Mouse (Mus musculus) neural tube, embryonic 14.5 days (tissue): Measurements from ENCODE around the gene Mrpl38. TPM values are rescaled to one million over a fixed set of nuclear protein-coding genes. Genes with fewer than 3 reads are reported as not detected.

Source experiments
- ATAC-seq: fragments of 200-750 bp; cut with Nextera tagmentation; 2 replicates; pipeline ENCODE4 v1.8.0; 2017; ENCODE audit warnings: low read depth, mild to moderate bottlenecking, moderate TSS enrichment, moderate library complexity
- H3K27ac ChIP-seq: fragments of 300-500 bp; sonication (generic); 2 replicates; pipeline ENCODE4 v1.5.1; 2014; ENCODE audit warnings: low read depth, mild to moderate bottlenecking, control low read depth, low read length, moderate library complexity, mixed read lengths
- H3K27me3 ChIP-seq: fragments of 300-500 bp; sonication (generic); 2 replicates; pipeline ENCODE4 v1.6.1; 2014; ENCODE audit warnings: low read length; ENCODE audit not compliant: control insufficient read depth, insufficient read depth
- H3K36me3 ChIP-seq: fragments of 300-500 bp; sonication (generic); 2 replicates; pipeline ENCODE4 v1.6.1; 2014; ENCODE audit warnings: low read length, mixed read lengths; ENCODE audit not compliant: control insufficient read depth, insufficient read depth
- H3K4me1 ChIP-seq: fragments of 300-500 bp; sonication (generic); 2 replicates; pipeline ENCODE4 v1.6.1; 2014; ENCODE audit warnings: low read length; ENCODE audit not compliant: control insufficient read depth, insufficient read depth
- H3K4me2 ChIP-seq: fragments of 300-500 bp; sonication (generic); 2 replicates; pipeline ENCODE4 v1.6.1; 2014; ENCODE audit warnings: mild to moderate bottlenecking, low read depth, low read length, control low read depth
- H3K4me3 ChIP-seq: fragments of 300-500 bp; sonication (generic); 2 replicates; pipeline ENCODE4 v1.5.1; 2014; ENCODE audit warnings: low read depth, low read length, control low read depth, mixed read lengths
- H3K9ac ChIP-seq: fragments of 300-500 bp; sonication (generic); replicated peaks from 2 replicates; pipeline ENCODE4 v1.6.1; 2014; ENCODE audit warnings: low read depth, mild to moderate bottlenecking, control low read depth, low read length, mixed read lengths
- H3K9me3 ChIP-seq: fragments of 300-500 bp; sonication (generic); 2 replicates; pipeline ENCODE4 v1.6.1; 2016; ENCODE audit warnings: low read length; ENCODE audit not compliant: control insufficient read depth
- WGBS: fragments of 180-500 bp; shearing (Covaris S2); extraction: QIAGEN DNeasy Blood & Tissue Kit; methylation state at CpG from one replicate; pipeline ENCODE4 v1.1.7; 2014; 5-methylcytosine and 5-hydroxymethylcytosine counted together
- polyA plus RNA-seq: library from polyadenylated mRNA; unstranded; fragments of >200 nt; fragmentation: Nextera tagmentation; extraction: Ambion mirVana; gene quantifications from 2 replicates; pipeline ENCODE4 v1.2.1, GENCODE M21; 2014

Gene Mrpl38
- polyA plus RNA-seq, 1 experiment from 2014 or later: 91.0 TPM

DNA sequence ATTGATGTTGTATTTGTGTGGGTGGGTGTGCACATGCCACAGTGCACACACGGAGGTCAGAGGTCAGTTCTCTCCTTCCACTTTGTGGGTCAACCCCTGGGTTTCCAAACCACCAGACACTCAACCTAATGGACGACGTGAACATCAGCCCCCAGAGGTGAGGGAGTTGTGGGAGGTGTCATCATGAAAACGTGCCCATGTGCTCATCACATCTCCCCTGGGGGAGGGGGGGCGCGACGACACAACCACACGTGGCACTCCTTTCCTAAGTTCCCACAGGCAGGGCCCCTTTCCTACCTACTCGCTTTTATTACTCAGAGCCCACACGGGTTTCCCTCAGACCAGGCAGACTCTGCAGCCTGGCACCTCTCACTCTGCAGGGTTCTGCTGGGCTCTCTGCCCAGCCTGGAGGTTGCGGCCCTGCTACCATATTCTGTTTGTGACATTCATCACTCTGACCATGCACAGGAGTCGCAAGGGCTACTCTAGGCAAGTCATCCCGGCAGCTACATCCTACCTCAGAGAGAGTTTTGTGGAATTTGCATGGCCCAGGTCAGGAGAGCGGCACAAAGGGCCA lies 55.5 kb downstream of the Mrpl38 start:
- 94% methylated on average over 14 of the region's 14 CpGs for WGBS
- no peak for ATAC-seq

More for the DNA sequence above, 55.5 kb downstream of the Mrpl38 start:
- Histone ChIP-seq H3K9ac (no peak overlapping the region), H3K9me3 (no peaks in the 10 kb centered on the region), H3K27ac (no peak overlapping the region), H3K4me3 (no peak overlapping the region), H3K4me2 (no peak overlapping the region), H3K36me3 (peaks cover 39% of the 10 kb centered on the region), H3K27me3 (no peaks in the 10 kb centered on the region), H3K4me1 (peaks cover 13% of the 10 kb centered on the region)

Other genes with a start within 250 kb of the Mrpl38 start
- gene Smim5, start 238.9 kb downstream of the Mrpl38 start, polyA plus RNA-seq: 1.6 and 1.8 TPM in 2 replicates
- gene Smim6, start 226.9 kb downstream of the Mrpl38 start, polyA plus RNA-seq: 0.43 and 0.64 TPM in 2 replicates
- 40.1 and 45.5 TPM in 2 replicates for gene Sap30bp, start 205.6 kb downstream of the Mrpl38 start, polyA plus RNA-seq
- 15.3 and 19.9 TPM in 2 replicates for gene Recql5, start 205.4 kb downstream of the Mrpl38 start, polyA plus RNA-seq
- 1.6 and 2.3 TPM in 2 replicates for gene Itgb4, start 164.2 kb downstream of the Mrpl38 start, polyA plus RNA-seq
- 45.0 and 53.6 TPM in 2 replicates for gene Galk1, start 126.1 kb downstream of the Mrpl38 start, polyA plus RNA-seq
- 1,887 and 2,049 TPM in 2 replicates for gene H3f3b, start 110.9 kb downstream of the Mrpl38 start, polyA plus RNA-seq
- gene Unk, start 108.5 kb downstream of the Mrpl38 start, polyA plus RNA-seq: 29.1 and 29.5 TPM in 2 replicates
- 0.88 and 0.98 TPM in 2 replicates for gene Unc13d, start 60.9 kb downstream of the Mrpl38 start, polyA plus RNA-seq
- 161 and 177 TPM in 2 replicates for gene Wbp2, start 51.9 kb downstream of the Mrpl38 start, polyA plus RNA-seq
- gene Trim47, start 11.7 kb downstream of the Mrpl38 start, polyA plus RNA-seq: 3.5 and 4.0 TPM in 2 replicates
- gene Trim65, start 7.7 kb downstream of the Mrpl38 start, polyA plus RNA-seq: 3.1 TPM in 2 replicates
- 42.2 and 42.9 TPM in 2 replicates for gene Fbf1, start 29.3 kb upstream of the Mrpl38 start, polyA plus RNA-seq
- 82.0 and 96.1 TPM in 2 replicates for gene Ten1, start 60.0 kb upstream of the Mrpl38 start, polyA plus RNA-seq
- gene Acox1, start 60.2 kb upstream of the Mrpl38 start, polyA plus RNA-seq: 65.6 and 78.5 TPM in 2 replicates
- 0.53 and 0.62 TPM in 2 replicates for gene Evpl, start 99.2 kb upstream of the Mrpl38 start, polyA plus RNA-seq
- 52.0 and 57.2 TPM in 2 replicates for gene Srp68, start 135.3 kb upstream of the Mrpl38 start, polyA plus RNA-seq
- gene Galr2, start 142.1 kb upstream of the Mrpl38 start, polyA plus RNA-seq: 0.22 and 0.46 TPM in 2 replicates
- 112 and 129 TPM in 2 replicates for gene Exoc7, start 168.4 kb upstream of the Mrpl38 start, polyA plus RNA-seq
- 5.0 and 7.3 TPM in 2 replicates for gene Foxj1, start 196.5 kb upstream of the Mrpl38 start, polyA plus RNA-seq